Mouse (Mus musculus) spleen, adult 2 months (tissue): ENCODE data around the gene Slc15a2. TPM values are rescaled to one million over a fixed set of nuclear protein-coding genes. Genes with fewer than 3 reads are reported as not detected.

Source experiments
- DNase-seq, 2 experiments: peaks; one replicate each; pipeline versions ENCODE4 v3.0.0 to v3.0.0-alpha.2; 2012 to 2021; ENCODE audit warnings: low spot score in 2 of 2, low read depth in 1 of 2
- H3K27ac ChIP-seq: fragments of 200-500 bp; 2 replicates; pipeline ENCODE4 v1.5.1; 2012; ENCODE audit warnings: low read length, inconsistent platforms; ENCODE audit not compliant: insufficient read depth
- H3K27me3 ChIP-seq: fragments of 200-500 bp; 2 replicates; pipeline ENCODE4 v1.6.1; 2012; ENCODE audit warnings: mild to moderate bottlenecking, moderate library complexity, low read length, inconsistent platforms; ENCODE audit not compliant: control insufficient read depth, insufficient read depth
- H3K36me3 ChIP-seq: fragments of 200-500 bp; 2 replicates; pipeline ENCODE4 v1.6.1; 2012; ENCODE audit warnings: mild to moderate bottlenecking, low read length, inconsistent platforms; ENCODE audit not compliant: control insufficient read depth, insufficient read depth
- H3K4me1 ChIP-seq: fragments of 200-500 bp; 2 replicates; pipeline ENCODE4 v1.6.1; 2011; ENCODE audit warnings: inconsistent platforms; ENCODE audit not compliant: control insufficient read depth, insufficient read depth, insufficient read length
- H3K4me3 ChIP-seq: fragments of 200-500 bp; 2 replicates; pipeline ENCODE4 v1.5.1; 2011; ENCODE audit warnings: mild to moderate bottlenecking, inconsistent platforms; ENCODE audit not compliant: insufficient read depth, insufficient read length; ENCODE audit errors: extremely low read depth
- CTCF ChIP-seq: fragments of 200-500 bp; IDR thresholded peaks from 2 replicates; pipeline ENCODE4 v1.5.1; 2011; ENCODE audit warnings: mild to moderate bottlenecking, inconsistent platforms; ENCODE audit not compliant: insufficient read depth, insufficient read length, insufficient replicate concordance; ENCODE audit errors: extremely low read depth
- POLR2A ChIP-seq: fragments of 200-500 bp; IDR thresholded peaks from 2 replicates; pipeline ENCODE4 v1.6.1; 2011; ENCODE audit warnings: low read depth, low read length, inconsistent platforms
- WGBS: fragments of 180-500 bp; shearing (Covaris S2); methylation state at CpG from one replicate; pipeline ENCODE4 v1.1.7; 2018; 5-methylcytosine and 5-hydroxymethylcytosine counted together
- polyA plus RNA-seq: library from polyadenylated mRNA; depleted of rRNA; stranded (reverse); fragments of >200 nt; gene quantifications from 2 replicates; pipeline ENCODE4 v1.2.3, GENCODE M21; 2012

Gene Slc15a2
- polyA plus RNA-seq, 1 experiment, result 2.1 TPM

DNA sequence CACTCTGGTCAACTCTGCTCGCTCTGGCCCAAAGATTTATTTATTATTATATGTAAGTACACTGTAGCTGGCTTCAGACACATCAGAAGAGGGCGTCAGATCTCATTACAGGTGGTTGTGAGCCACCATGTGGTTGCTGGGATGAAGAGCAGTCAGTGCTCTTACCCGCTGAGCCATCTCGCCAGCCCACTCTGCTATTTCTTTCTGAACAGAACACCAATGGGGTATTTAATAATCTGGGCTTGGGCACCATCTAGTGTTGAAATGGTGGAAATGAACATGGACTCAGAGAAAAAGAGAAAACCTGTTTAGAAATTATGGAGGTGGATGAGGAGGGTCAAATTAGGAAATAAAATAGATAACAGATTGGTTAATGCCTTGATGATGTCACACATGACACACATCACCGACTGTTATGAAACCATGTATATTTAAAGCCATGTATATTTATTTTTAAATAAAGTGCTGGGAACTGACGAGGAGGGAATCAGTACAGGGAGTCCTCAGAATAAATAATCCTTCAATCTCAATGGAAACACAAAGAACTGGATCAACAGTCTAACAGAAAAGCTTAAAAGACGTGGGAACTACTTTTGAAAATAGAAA is 32.7 kb upstream of the Slc15a2 start:
- peak; percentile 68 to 73 for DNase-seq
- WGBS, result 23% methylated on average over 7 of the region's 7 CpGs
- H3K4me3 ChIP-seq, result no peak overlapping the region
- no peak for TF ChIP-seq POLR2A
- TF ChIP-seq CTCF, result peak; percentile 9; the same call in 1 of the 2 replicates
- H3K27ac ChIP-seq, result no peak overlapping the region
- H3K27me3 ChIP-seq, result no peaks in the 10 kb centered on the region
- H3K4me1 ChIP-seq, result peaks cover 3% of the 10 kb centered on the region; the same call in 1 of the 2 replicates
- no peaks in the 10 kb centered on the region for H3K36me3 ChIP-seq

DNA sequence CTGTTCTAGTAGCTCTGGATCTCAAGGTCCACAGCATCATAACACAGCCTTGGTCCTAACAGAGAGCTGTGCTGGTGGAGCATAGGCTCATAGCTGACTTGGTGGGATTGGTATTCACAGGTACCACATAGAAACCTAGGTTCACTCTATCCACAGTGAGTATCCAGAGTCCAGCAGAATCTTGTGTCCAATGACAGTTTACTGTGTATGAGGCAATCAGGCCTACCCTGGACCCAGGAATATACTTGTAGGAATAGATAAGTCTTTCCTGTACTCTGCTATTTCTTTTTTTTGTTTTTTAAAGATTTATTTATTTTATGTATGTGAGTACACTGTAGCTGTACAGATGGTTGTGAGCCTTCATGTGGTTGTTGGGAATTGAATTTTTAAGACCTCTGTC is 32.2 kb upstream of the Slc15a2 start:
- no peaks in the 10 kb centered on the region for H3K36me3 ChIP-seq
- TF ChIP-seq POLR2A (no peak), CTCF (no peak)
- no peak for DNase-seq
- no peak overlapping the region for H3K4me3 ChIP-seq
- H3K27me3 ChIP-seq, result no peaks in the 10 kb centered on the region
- H3K4me1 ChIP-seq, result peaks cover 3% of the 10 kb centered on the region; the same call in 1 of the 2 replicates
- H3K27ac ChIP-seq, result no peak overlapping the region

DNA sequence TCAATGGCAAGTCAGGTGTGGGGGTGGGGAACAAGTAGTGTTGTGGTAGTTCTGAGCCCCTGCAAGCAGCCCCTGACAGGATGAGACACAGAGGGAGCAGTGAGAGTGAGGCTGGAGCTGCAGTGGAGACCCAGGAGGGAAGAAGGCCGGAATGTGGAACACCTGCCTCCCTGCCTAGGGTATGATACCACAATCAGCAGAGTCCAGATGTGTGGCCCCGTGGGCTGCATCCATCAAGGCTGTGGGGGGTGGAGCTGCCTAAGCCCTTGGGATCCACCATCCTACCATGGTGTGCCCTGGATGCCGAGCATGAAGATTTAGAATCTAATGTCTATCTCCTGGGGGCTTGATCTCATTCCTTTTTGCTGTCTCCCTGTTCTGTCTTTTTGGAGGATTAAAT is 28.9 kb upstream of the Slc15a2 start:
- no peak for TF ChIP-seq POLR2A
- no peak for TF ChIP-seq CTCF
- DNase-seq, result no peak

DNA sequence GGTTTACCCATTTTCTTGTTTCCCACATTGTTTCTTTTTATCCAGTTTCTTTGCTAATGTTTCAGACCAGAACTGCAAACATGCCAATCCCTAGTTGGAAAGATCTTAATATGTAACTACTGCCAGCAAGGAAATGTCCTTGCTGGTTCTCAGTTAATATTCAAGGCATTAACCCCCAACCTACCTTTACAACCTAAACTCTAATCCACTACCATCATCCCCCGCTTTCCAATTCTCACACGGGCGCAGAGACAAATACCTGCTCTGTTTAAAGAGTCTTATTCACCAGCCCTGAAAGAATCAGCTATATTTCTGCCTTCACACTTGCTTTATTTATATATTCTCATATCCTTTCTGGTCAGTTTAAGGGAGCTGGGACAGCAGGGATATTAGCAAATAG is 23.9 kb upstream of the Slc15a2 start:
- no peak overlapping the region for H3K27ac ChIP-seq
- WGBS, result 90% methylated on average over 3 of the region's 3 CpGs

More for the DNA sequence above, 28.9 kb upstream of the Slc15a2 start:
- Histone ChIP-seq H3K27me3 (no peaks in the 10 kb centered on the region), H3K4me3 (no peak overlapping the region), H3K36me3 (no peaks in the 10 kb centered on the region), H3K4me1 (no peaks in the 10 kb centered on the region), H3K27ac (no peak overlapping the region)
- 79% methylated on average over 3 of the region's 3 CpGs for WGBS

DNA sequence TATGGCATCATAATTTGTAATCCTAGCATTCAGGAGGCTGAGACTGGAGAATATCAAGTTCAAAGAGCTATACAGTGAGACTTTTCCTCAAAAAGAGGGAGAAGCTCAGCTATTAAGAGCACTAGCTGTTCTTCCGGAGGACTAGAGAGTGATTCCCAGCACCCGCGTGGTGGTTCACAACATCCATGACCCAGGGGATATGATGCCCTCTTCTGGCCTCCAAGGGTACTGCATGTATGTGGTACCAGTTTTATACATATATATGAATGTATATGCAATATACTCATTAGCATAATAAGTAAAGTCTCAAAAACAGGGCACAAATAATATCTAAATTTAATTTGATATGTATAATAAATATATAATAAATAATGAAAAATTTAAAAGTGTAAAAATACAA is 17.6 kb upstream of the Slc15a2 start:
- TF ChIP-seq CTCF (no peak), POLR2A (no peak)
- Histone ChIP-seq H3K4me3 (no peak overlapping the region), H3K36me3 (no peaks in the 10 kb centered on the region), H3K4me1 (no peaks in the 10 kb centered on the region), H3K27ac (no peak overlapping the region), H3K27me3 (no peaks in the 10 kb centered on the region)
- WGBS, result 92% methylated on average over 3 of the region's 3 CpGs
- no peak for DNase-seq

More for the DNA sequence above, 23.9 kb upstream of the Slc15a2 start:
- Histone ChIP-seq H3K4me1 (no peaks in the 10 kb centered on the region), H3K4me3 (no peak overlapping the region), H3K36me3 (no peaks in the 10 kb centered on the region), H3K27me3 (no peaks in the 10 kb centered on the region)
- no peak for DNase-seq
- no peak for TF ChIP-seq CTCF
- no peak for TF ChIP-seq POLR2A

DNA sequence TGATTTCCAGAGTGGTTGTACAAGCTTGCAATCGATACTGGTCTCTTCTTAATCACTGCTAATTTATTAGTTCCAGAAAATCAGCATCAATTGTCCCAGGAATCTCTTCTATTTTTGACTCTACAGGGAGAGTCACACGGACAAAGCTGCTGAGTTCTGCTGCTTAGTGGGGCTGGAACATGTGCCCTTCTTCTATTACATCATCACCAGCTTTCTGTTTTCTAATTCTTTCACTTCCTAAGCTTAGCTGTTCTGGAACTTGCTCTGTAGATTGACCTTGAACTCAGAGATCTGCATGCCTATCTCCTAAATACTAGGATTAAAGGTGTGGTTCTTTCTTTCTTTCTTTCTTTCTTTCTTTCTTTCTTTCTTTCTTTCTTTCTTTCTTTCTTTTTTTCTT is 13.6 kb upstream of the Slc15a2 start:
- 80% methylated on average over 2 of the region's 2 CpGs for WGBS
- no peak overlapping the region for H3K4me3 ChIP-seq
- no peak overlapping the region for H3K27ac ChIP-seq
- no peaks in the 10 kb centered on the region for H3K27me3 ChIP-seq
- no peaks in the 10 kb centered on the region for H3K36me3 ChIP-seq
- DNase-seq, result no peak
- TF ChIP-seq CTCF (no peak), POLR2A (no peak)
- no peaks in the 10 kb centered on the region for H3K4me1 ChIP-seq

DNA sequence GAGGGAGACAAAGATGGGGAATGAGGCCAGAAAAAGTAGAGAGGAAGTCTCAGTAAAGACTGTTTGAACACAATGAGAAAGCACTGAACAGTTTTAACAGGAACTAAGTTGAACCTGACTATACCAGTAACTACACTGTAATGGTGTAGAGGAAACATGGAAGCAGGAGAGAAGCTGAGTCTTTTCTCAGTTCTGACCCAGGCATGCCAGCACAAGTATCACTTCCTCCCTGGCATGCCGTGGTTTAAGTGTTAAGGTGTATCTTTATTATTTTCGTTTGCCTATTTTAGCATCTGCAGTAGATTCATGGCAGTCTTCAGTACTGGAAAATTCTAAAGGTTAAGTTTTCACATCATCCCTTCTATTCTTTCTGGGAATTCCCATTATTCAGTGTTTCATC is 10.2 kb upstream of the Slc15a2 start:
- Histone ChIP-seq H3K4me3 (no peak overlapping the region), H3K4me1 (no peaks in the 10 kb centered on the region), H3K27ac (no peak overlapping the region), H3K27me3 (no peaks in the 10 kb centered on the region), H3K36me3 (no peaks in the 10 kb centered on the region)
- DNase-seq, result no peak
- 15% methylated on average over 2 of the region's 2 CpGs for WGBS
- TF ChIP-seq CTCF, result no peak
- TF ChIP-seq POLR2A, result no peak

DNA sequence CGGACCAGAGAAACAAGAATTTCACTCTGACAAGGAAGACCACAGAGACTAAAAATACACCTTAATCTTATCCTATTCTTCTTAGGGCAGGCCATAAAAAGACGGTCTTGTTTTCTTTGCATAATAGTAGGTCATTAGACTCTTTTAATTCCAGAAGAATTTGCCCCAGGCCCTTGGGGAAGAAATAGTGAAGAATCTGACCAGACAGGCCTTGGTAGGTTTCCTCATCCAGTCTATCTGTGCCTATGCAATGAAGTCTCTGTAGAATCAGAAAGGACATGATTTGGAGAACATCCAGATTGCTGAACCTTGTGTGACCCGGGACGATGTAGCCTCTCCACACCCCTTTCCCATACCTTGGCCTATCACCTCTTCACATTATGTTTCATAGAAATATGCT is 5.4 kb upstream of the Slc15a2 start:
- H3K27me3 ChIP-seq, result no peaks in the 10 kb centered on the region
- no peak overlapping the region for H3K4me3 ChIP-seq
- TF ChIP-seq CTCF, result no peak
- no peak for TF ChIP-seq POLR2A
- H3K27ac ChIP-seq, result no peak overlapping the region
- no peaks in the 10 kb centered on the region for H3K4me1 ChIP-seq
- WGBS, result 91% methylated on average over 4 of the region's 4 CpGs
- no peaks in the 10 kb centered on the region for H3K36me3 ChIP-seq
- DNase-seq, result no peak
